Mouse (Mus musculus) layer of hippocampus, postnatal 36 days (tissue): ENCODE results near the gene Rpl35. TPM values are rescaled to one million over a fixed set of nuclear protein-coding genes. Genes with fewer than 3 reads are reported as not detected.

Source experiments
- DNase-seq, 2 experiments: peaks; one replicate each; pipeline ENCODE4 v3.0.0; 2022
- total RNA-seq, 2 experiments: library from RNA; stranded (reverse); gene quantifications; 2 replicates each; pipeline ENCODE4 v1.2.3; 2021

Rpl35 gene
- total RNA-seq, 2 experiments from 2014 or later = 261 to 262 TPM

DNA sequence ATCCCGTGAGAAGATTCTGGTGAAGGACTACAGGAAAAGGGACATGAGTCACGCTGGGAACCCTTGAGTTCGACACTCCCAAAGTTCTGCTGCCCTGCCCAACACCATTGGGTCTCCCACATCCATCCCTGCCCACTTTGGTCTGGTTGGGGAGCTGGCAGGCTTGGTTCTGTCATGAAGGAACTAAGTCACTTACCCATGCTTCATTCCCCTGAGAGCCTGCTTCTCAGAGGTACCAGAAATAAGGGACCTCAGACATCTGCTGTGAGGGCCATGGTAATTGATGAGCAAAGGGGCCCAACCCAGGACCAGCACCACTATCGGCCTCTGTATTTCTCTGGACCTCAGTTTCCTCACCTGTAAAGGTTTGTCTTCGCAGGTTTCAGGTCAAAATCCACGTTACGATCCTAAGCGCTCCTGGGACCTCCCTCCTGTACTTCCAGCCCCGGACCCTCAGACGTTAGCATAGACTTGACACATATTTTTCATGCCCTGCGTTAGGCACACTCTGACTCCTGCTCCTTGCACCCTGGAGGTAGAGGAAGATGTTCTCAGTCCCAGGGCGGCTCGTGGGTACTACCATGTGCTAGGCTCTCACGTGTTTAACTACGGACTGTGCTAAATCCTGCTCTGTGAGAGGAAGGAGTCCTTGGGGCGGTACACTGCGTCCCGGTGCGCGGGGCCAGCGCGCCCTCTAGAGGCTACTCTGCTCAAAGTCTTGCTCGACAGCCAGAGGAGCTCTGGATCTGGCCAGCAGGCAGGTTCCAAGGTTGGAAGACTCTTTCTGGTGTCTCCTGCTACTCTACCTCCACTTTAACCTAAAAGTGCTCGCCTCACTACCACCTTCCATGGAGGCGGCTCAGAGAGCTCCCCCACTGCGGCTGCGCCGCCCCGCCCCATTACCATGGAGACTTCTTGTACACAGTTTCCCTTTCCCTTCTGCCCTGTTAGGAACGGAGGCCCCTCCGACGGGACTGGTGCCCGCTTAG is 7.7 kb downstream of the Rpl35 start, which contains the start of gene Wdr38:
Gene Wdr38, plus strand, starts transcription at position 91 of the 989 bp plus-strand sequence.
- peak; percentile 89 to 90 for DNase-seq

DNA sequence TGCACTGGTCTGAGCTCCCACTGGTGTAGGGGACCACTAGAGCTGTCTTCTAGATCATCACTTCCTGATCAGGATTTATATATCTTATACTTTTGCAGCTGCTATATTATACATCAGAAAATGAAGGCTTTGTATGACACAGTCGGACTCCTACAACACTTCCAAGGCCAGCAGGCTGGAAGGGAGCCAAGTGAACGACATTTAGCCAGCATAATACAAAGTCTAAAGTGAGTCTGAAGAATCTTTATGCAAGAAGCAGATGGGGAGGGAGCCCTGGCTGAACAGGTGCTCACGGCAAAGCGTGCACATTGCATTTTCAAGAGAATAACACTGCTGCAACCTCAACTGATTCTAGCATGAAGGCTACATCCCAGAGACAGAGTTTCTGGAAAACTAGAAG is 13.0 kb downstream of the Rpl35 start:
- DNase-seq = no peak

DNA sequence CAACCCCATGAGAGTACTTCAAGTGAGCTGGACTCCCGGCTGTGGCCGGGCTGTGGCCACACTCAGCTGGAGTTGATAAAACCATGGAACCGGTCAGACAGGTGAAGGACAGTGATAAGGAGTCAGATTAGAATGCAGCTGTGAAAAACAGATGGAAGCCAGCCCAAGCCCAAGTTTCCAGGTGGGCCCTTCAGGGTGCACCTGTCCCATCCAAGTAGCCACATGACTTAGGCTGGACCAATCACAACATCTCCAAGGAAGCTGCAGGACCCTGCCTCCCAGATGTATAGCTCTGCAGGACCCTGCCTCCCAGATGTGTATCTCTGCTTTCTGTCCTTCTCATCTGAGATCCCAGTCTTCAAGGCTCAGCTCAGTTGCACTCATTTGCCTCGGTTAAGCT is 13.4 kb downstream of the Rpl35 start:
- DNase-seq = no peak

DNA sequence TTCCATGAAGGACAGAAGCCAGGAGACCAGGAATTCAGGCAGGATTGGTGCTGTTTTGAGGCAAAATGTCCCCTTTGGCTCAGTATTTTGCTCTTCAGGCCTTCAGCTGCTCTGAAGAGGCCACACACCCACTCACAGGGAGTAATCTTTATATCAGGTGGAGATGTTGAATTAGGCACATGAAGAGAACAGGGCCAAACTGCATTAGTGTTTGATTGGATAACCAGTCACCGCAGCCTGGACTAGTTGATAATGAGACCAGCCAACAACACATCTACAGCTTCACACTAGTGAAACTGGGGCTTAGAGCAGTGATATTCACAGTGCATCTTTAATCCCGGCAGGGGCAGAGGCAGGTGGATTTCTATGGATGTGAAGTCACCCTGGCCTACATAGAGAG is 16.5 kb downstream of the Rpl35 start:
- no peak for DNase-seq

DNA sequence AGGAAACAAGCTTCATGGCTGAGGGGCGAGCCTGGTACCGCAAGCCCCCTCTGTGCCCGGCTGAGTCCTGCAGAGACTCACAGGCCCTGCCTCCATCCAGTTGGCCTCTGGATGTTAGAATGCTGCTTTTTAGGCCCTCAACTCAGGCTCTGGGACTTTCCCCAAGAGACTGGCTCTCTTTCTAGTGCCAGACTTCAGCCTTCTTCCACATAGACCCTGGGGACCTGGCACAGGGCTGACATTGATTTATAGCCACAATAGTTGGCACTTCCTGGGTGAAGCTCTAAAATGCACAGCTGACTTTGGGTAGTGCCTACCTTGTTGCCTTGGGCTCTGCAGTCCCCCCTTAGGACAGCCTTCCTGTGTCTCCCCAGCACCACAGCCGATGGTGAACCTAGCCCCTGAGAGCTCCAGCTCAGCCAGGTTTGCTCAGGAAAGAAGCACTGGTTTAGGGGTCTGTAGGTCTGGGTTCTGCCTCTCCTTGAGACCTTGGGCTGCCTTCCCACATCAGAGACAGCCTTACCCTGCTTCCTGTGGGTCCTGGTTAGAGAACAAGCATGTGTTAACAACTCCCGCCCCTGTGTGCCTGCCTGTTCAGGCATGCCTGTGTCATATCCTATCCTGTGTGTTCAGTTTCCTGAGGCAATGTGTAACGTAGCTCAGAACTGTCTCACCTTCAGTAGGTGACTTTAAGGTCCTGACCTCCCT is 17.5 kb downstream of the Rpl35 start:
- no peak for DNase-seq

DNA sequence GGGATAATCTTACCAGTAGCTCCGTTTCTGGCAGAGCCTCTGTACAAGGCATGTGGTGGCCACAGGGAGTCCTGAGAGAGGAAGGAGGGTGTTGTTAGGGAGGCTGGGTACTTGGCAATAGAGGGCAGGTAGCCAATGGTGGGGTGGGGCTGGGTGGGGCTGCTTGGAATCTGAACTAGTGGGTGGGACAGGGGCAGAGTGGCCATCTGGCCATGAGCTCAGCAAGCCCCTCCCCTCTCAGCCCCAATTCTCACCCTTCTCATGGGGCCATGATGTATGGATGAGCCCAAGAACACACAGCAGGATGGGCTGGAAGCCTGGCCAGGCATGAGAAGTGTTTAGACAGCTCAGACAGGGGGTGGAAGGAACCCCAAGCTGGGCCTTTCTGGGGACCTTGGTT is 18.1 kb downstream of the Rpl35 start:
- DNase-seq = no peak

DNA sequence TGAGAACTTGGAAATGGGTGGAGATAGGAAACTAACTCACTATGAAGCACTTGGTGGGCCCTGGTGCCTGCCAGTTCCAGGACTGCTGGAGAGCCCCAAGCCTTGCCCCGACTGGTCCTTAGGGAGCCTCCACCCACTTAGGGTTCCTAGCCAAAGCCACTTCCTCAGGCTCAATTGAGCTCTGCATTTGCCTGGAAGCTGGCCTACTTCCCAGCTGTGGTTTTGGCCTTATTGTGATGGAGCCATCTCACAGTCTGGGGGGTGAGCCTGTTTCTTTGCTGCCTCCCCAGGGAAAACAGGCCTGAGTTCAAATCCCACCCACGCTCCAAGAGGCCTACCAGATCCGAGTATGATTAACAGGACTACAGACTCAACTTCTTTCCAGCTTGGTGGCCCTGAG is 18.8 kb downstream of the Rpl35 start:
- no peak for DNase-seq

DNA sequence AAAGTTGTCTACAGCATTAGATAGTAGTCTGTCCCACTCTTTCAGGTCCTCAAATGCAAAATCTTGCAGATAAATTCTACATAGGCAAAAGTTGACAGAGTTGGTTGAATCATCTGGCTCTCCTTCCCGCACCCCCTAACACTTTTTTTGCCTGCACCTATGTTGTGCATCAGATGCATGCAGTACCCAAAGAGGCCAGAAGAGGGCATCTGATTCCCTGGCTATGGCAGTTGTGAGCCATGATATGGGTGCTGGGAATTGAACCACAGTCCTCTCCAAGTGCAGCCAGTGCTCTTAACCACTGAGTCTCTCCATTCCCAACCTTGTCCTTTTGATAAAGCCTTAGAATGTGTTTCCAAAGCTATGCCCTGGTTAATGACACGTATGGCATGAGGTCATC is 22.0 kb downstream of the Rpl35 start:
- no peak for DNase-seq

DNA sequence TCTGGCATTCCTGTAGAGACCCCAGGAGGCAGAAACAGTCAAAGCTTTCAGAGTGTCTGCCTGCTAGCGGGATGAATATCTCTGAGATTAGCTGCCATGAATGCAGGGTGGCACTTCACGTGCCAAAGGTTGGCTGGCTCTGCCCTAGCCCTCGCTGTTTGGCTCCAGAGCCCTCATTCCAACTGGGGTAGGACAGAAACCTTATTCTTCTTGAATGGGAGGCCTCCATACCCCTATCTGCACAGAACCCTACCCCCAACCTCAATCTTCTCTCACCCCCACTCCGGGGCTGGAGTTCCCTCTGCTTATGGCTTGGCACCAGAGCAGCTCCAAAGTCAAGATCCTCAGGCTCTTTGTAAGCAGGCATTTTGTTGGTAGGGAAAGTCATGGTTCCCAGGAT is 27.6 kb downstream of the Rpl35 start:
- DNase-seq = no peak

DNA sequence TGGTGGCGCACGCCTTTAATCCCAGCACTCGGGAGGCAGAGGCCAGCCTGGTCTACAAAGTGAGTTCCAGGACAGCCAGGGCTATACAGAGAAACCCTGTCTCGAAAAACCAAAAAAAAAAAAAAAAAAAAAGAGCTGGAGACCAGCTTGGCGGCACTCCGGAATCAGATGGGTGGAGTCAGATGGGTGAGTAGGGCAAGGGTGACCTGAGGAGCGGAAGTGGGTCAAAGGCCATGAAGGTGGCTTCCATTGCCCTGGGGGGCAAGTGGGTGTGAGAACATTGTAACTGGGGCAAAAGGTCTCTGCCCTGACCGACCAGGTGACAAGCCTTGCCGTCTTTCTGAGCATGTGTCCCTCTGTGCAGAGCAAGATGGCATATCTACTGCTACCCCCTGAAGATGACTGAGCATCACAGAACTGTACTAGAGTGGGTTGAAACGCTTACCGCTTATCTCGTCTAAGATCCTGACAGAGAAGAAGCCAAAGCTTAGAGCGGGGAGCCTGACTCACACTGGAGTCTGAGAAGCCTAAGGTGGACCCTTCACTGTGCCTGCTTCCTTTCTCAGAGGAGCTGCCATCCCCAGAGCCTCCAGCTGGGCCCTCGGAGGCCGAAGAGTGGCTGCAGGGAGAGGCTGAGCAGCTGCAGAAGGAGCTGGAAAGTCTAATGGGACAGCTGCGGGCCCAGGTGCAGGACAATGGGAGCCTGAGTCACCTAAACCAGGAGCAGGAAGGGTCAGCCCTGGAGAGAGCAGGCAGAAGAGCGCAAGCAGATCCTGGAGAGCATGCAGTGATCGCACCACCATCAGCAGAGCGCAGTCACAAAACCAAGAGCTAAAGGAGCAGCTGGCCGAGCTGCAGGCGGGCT is 29.3 kb downstream of the Rpl35 start:
- DNase-seq = no peak

DNA sequence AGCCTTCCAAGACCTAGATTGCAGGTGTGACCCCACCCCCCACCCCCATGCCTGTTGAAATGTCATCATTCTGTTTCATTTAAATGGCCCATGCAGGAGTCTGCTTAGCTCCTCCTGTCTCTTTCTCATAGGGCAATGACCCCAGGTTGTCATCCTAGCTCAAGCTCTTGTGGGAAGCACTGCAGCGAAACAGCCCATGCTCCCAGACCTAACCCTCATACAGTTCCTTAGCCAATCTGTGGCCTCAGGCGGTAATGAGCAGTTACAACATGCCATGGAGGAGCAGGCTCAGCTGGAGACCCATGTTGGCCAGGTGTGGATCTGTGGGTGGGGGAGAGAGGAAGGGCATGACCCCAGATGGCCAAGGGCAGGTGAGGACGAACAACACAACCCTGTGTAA is 30.2 kb downstream of the Rpl35 start:
- no peak for DNase-seq

DNA sequence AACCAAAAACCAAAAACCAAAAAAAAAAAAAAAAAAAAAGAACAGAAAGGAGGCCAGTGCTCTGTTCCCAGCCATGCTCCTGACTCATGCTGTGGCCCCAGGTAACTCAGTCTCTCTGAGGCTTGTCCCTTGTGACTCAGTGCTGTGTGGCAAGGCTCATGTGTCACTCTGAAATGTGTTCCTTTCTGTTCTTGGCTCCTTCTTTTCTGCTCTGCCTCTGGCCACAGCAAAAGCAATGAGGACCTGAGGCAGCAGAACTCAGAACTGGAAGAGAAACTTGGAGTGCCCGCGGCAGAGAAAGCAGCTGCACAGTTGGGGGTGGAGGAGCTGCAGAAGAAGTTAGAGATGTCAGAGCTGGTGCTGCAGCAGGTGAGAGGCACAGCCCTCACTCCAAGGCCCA is 31.3 kb downstream of the Rpl35 start:
- no peak for DNase-seq

DNA sequence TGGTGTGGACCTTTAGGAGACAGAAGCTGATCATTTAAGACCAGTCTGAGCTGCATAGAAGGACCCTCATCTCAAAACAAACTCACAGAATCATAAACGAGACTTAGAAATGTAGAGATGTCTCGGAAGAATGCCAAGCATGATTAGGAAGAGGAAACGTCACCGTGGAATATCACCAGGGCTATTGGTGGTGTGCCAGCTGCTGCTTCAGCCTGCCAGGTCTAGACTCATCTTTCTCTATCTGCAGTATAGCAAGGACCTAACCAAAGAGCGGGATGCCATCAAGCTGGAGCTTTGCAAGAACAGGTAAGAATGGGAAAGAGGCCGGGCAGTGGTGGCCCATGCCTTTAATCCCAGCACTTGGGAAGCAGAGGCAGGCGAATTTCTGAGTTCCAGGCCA is 31.7 kb downstream of the Rpl35 start:
- no peak for DNase-seq

DNA sequence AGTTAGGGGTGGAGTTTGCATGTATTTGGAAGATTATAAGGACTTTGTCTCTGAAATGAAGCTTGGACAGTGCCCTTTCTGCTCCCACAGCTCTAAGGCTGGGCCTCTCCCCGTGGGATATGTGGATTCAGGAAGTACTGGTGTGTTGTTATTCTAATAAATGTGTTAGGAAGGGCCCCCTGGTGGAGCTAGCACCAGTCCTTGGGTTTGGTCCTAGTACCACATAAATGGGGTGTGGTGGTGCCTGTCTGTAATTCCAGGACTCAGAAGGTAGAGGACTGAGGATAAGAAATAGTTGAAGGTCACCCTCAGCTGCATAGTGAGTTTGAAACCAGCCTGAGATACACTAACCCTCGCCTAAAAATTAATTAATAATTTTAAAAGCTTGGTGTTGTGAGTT is 32.2 kb downstream of the Rpl35 start:
- no peak for DNase-seq

DNA sequence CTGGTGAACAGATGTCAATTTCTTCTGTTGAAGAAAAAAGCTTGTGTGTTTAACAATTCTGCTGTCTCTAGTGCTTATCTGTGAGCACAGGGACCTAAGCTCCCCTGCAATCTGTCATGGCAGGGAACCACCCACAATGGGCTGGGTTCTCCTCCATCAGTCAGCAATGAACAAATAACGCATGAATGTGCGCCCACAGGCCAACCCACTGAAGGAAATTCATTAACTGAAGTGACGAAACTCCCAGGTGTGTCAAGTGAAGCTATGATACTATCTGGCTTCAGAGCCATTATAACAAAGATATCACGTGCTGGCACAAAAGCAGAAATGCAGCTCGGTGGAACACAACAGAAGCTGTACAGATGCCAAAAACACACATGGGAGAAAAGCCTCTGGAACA is 35.4 kb downstream of the Rpl35 start:
- no peak for DNase-seq

DNA sequence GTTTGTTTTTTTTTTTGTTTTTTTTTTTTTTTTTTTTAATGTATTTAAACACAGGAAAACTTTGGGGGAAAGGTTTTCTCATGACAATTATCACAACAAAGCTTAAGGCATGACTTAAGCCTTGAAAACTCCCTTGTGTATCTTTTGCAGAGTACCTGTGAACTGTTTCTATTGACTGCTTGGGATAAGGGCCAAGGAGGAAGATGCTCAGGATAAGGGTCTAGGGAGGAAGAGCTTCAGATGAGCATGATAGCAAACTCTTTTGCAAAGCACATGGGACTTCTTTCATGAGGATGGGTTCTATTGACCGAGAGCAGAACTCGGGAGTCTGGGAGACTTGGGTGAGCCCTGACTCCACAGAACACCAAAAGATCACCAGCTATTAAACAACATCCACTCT is 35.8 kb downstream of the Rpl35 start:
- no peak for DNase-seq

DNA sequence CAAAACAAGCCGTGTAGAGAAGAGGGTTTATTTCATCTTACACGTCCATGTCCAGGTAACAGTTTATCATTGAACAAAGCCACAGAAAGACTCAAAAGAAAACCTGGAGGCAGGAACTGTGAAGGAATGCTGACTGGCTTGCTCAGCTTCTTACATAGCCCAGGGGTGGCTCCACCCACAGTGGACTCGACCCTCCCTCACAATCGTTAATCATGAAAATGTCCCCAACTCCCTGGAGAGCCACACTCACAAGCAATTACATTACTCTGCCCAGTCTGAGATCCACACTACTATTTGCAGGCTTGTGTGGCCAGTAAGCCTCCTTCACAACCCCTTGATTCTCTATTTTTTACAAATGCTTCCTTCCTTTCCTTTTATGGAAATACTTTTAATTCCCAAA is 41.2 kb downstream of the Rpl35 start:
- DNase-seq = no peak

DNA sequence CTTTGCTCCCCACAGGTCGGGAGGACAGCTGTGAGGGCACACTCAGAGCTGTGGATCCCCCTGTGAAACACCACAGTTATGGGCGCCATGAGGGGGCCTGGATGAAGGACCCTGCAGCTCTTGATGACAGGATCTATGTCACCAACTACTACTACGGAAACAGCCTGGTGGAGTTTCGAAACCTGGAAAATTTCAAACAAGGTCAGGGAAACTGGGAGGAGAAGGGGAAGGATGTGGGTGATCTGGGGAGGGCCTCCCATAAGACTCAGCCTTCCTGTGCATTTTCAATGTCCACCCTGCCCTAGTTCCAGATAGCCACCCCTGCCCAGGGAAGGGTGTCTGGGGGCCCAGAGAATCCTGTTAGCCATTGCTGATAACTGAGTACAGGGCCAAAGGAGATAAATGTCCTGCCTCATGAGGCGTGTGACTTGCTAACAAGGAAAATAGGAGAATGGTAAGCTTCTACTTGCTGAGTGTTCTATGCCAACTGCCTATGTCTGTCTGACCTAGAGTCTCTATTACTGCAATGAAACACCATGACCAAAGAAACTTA is 47.7 kb downstream of the Rpl35 start:
- DNase-seq = no peak

DNA sequence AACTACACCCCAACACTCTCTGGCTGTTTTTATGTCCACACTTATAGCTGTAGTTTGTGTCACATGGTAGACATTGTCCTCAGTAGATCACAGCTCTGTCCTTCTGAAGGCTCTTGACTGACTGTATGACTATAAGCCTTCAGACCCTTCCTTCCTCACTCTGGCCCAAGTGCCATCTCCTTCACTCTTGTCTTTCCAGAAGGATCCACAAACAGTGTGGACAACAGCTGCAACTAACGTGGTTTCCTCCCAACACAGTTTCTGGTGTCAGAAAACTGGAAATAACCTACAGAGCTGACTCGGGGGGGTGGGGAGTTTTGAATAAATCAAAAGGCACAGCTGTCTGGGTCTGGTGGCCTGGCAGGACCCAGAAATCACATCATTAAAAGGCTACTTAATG is 49.4 kb downstream of the Rpl35 start:
- DNase-seq = no peak

DNA sequence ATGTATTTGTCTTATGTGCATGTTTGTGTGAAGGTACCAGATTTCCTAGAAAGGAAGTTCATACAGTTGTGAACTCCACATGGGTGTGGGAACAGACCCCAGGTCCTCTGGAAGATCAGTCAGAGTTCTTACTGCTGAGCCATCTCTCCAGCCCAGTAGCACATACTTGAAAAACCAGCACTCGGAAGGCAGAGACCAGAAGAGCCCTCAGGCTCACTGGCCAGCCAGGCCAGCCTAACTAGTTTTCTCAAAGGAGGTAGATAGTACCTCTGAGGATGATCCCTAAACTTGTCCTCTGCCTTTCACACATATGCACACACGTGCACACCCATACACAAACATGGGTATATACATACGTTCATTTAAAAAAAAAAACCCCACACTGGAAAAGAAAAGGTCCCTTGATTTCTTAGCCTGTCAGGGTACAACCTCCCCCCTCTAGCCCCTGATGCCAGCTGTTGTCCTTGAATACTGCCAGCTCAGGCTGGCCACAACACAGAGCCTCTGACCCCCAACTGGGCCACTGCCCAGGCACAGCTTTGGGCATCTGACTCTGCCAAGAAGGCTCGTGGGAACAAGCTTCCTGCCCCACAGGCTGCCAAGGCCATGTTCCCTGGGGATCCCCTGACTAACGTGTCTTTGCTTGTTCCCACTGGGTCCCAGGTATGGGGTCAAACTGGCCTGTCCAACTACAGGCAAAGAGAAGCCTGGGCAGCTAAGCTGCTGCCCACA is 52.1 kb downstream of the Rpl35 start:
- peak; percentile 71 to 74 for DNase-seq
